9 mouse cellular contexts compared by ENCODE assay signal in genomic region chr11:79666544-79666943, GRCm38 (mm10).
DNase-seq lines count a peak whose midpoint lies in the region; ATAC-seq lines count a peak whose summit lies in the region.
"Had no signal": no experiment of that assay in that cellular context is flagged by ENCODE, and none has a peak within 500 bp of the region (broad histone marks: within the 10 kb centered on the region; RNA-seq: fewer than 3 reads in every experiment).

No protein-coding gene starts in this region.

- ATAC-seq in activated CD4-positive, CD25-positive, alpha-beta regulatory T cell, adult 4 months = no peak

- DNase-seq in gastrocnemius, postnatal 25 days = peak; percentile 66
- DNase-seq in gastrocnemius, postnatal 14 days = no peak
- DNase-seq in adrenal gland, adult (ENCODE audit: inconsistent age in 2 of 2, low spot score in 1 of 2) = peak; percentile 91
- peak; percentile 75 to 83 for DNase-seq in cerebellum, adult 18-20 months
- peak; percentile 76 for DNase-seq in kidney, adult 9 months
- DNase-seq in right cerebral cortex, adult 2 months (ENCODE audit: low spot score in 2 of 2) = no peak
- no peak for DNase-seq in left cerebral cortex, postnatal 10 days (ENCODE audit: extremely low spot score in 1 of 2, low spot score in 2 of 2)
- DNase-seq: B cell, adult 2 months had no signal

- intact Hi-C loops in gastrocnemius, postnatal 14 days (cut with DNase I; ENCODE audit: low total_unique reads) = no loop called here
- intact Hi-C loops in left cerebral cortex, postnatal 10 days (cut with DNase I) = no loop called here

Comparison
In these comparisons a context has a peak if more than half of its experiments do, and no peak if none do; other contexts are left out.
1. DNase-seq: peak in gastrocnemius, postnatal 25 days (single experiment), adrenal gland, adult (2 of 2), cerebellum, adult 18-20 months (2 of 2) and kidney, adult 9 months (single experiment); none in gastrocnemius, postnatal 14 days (single experiment), right cerebral cortex, adult 2 months (0 of 2) and left cerebral cortex, postnatal 10 days (0 of 2).